Mouse (Mus musculus) forebrain, embryonic 12.5 days (tissue): ENCODE measurements around the gene H3f3a. TPM values are rescaled to one million over a fixed set of nuclear protein-coding genes. Genes with fewer than 3 reads are reported as not detected.

Source experiments
- ATAC-seq: fragments of 200-750 bp; cut with Nextera tagmentation; 2 replicates; pipeline ENCODE4 v1.8.0; 2017; ENCODE audit warnings: moderate TSS enrichment; ENCODE audit not compliant: low FRiP score
- H3K27ac ChIP-seq: fragments of 300-500 bp; sonication (generic); 2 replicates; pipeline ENCODE4 v1.5.1; 2016; ENCODE audit warnings: mild to moderate bottlenecking
- H3K27me3 ChIP-seq: fragments of 300-500 bp; sonication (generic); 2 replicates; pipeline ENCODE4 v1.6.1; 2016; ENCODE audit warnings: mild to moderate bottlenecking
- H3K36me3 ChIP-seq: fragments of 300-500 bp; sonication (generic); replicated peaks from 2 replicates; pipeline ENCODE4 v1.6.1; 2016; ENCODE audit warnings: mild to moderate bottlenecking
- H3K4me1 ChIP-seq: fragments of 300-500 bp; sonication (generic); 2 replicates; pipeline ENCODE4 v1.6.1; 2016
- H3K4me2 ChIP-seq: fragments of 300-500 bp; sonication (generic); 2 replicates; pipeline ENCODE4 v1.6.1; 2016; ENCODE audit warnings: mild to moderate bottlenecking, moderate library complexity
- H3K4me3 ChIP-seq: fragments of 300-500 bp; sonication (generic); replicated peaks from 2 replicates; pipeline ENCODE4 v1.5.1; 2016; ENCODE audit warnings: mild to moderate bottlenecking
- H3K9ac ChIP-seq: fragments of 300-500 bp; sonication (generic); 2 replicates; pipeline ENCODE4 v1.6.1; 2016; ENCODE audit warnings: mild to moderate bottlenecking
- H3K9me3 ChIP-seq: fragments of 300-500 bp; sonication (generic); 2 replicates; pipeline ENCODE4 v1.6.1; 2016
- WGBS: fragments of 180-500 bp; shearing (Covaris S2); methylation state at CpG from one replicate; pipeline ENCODE4 v1.1.7; 2016; 5-methylcytosine and 5-hydroxymethylcytosine counted together
- polyA plus RNA-seq: library from polyadenylated mRNA; unstranded; fragments of >200 nt; fragmentation: Nextera tagmentation; extraction: Ambion mirVana; gene quantifications from 2 replicates; pipeline ENCODE4 v1.2.1, GENCODE M21; 2016

Gene H3f3a
- 3,507 and 3,679 TPM in 2 replicates for polyA plus RNA-seq

- Histone ChIP-seq H3K27me3 (no peaks in the 10 kb centered on the region), H3K4me3 (peak within 1 kb of the TSS; percentile 91), H3K9me3 (no peaks in the 10 kb centered on the region), H3K36me3 (peaks cover 17% of the 10 kb centered on the region), H3K9ac (peak within 1 kb of the TSS; percentile 99), H3K4me1 (peaks cover 36% of the 10 kb centered on the region), H3K27ac (peak within 1 kb of the TSS; percentile 99), H3K4me2 (peak within 1 kb of the TSS; percentile 72)
- peak; percentile 82 for ATAC-seq
- WGBS = 2% methylated on average over 37 of the region's 69 CpGs
These were observed at the start of gene H3f3a for GRCm38 (mm10) chr1:180813885-180814740. Gene H3f3a, minus strand, starts transcription at chr1:180813943.

GRCm38 (mm10) chr1:180860030-180860429 lies 46.3 kb upstream of the H3f3a start:
- Histone ChIP-seq H3K4me1 (no peaks in the 10 kb centered on the region), H3K4me3 (no peak overlapping the region), H3K27me3 (no peaks in the 10 kb centered on the region), H3K4me2 (no peak overlapping the region), H3K27ac (no peak overlapping the region), H3K9ac (no peak overlapping the region), H3K9me3 (no peaks in the 10 kb centered on the region), H3K36me3 (peaks cover 90% of the 10 kb centered on the region)
- 90% methylated on average over 6 of the region's 6 CpGs for WGBS
- no peak for ATAC-seq

GRCm38 (mm10) chr1:180858763-180859162 lies 45.0 kb upstream of the H3f3a start:
- Histone ChIP-seq H3K9ac (no peak overlapping the region), H3K9me3 (no peaks in the 10 kb centered on the region), H3K4me2 (no peak overlapping the region), H3K36me3 (peaks cover 80% of the 10 kb centered on the region), H3K27ac (no peak overlapping the region), H3K4me3 (no peak overlapping the region), H3K4me1 (no peaks in the 10 kb centered on the region), H3K27me3 (no peaks in the 10 kb centered on the region)
- no peak for ATAC-seq

- Histone ChIP-seq H3K9me3 (no peaks in the 10 kb centered on the region), H3K4me3 (peak within 1 kb of the TSS; percentile 58), H3K27ac (peak within 1 kb of the TSS; percentile 98), H3K27me3 (no peaks in the 10 kb centered on the region), H3K36me3 (0 out of 2 replicates have a peak, but pooled peaks cover 4% of the 10 kb centered on the region), H3K4me1 (peaks cover 45% of the 10 kb centered on the region), H3K4me2 (peak within 1 kb of the TSS; percentile 78), H3K9ac (peak within 1 kb of the TSS; percentile 72)
- peak; percentile 99 for ATAC-seq
- WGBS = under 1% methylated on average over 77 of the region's 77 CpGs
These were observed 36.9 kb upstream of the H3f3a start, which contains the start of gene Sde2 for GRCm38 (mm10) chr1:180850316-180851270. Gene Sde2, plus strand, starts transcription at chr1:180851127.

GRCm38 (mm10) chr1:180849701-180850301 lies 36.1 kb upstream of the H3f3a start:
- ATAC-seq = no peak
- Histone ChIP-seq H3K4me3 (peak overlapping the region; percentile 58), H3K4me1 (peaks cover 45% of the 10 kb centered on the region), H3K4me2 (peak overlapping the region; percentile 78), H3K27ac (peak overlapping the region; percentile 98), H3K27me3 (no peaks in the 10 kb centered on the region), H3K36me3 (no peaks in the 10 kb centered on the region), H3K9me3 (no peaks in the 10 kb centered on the region), H3K9ac (peak overlapping the region; percentile 72)
- 35% methylated on average over 11 of the region's 11 CpGs for WGBS

- Histone ChIP-seq H3K4me1 (peaks cover 45% of the 10 kb centered on the region), H3K9ac (peak overlapping the region; percentile 50; the same call in 1 of the 2 replicates)
These were observed 34.9 kb upstream of the H3f3a start for GRCm38 (mm10) chr1:180848511-180849241.

GRCm38 (mm10) chr1:180848114-180848510 lies 34.4 kb upstream of the H3f3a start:
- no peaks in the 10 kb centered on the region for H3K36me3 ChIP-seq
- peak overlapping the region; percentile 56 for H3K4me2 ChIP-seq
- no peaks in the 10 kb centered on the region for H3K27me3 ChIP-seq
- H3K27ac ChIP-seq = peak overlapping the region; percentile 92
- no peaks in the 10 kb centered on the region for H3K9me3 ChIP-seq
- 1% methylated on average over 9 of the region's 9 CpGs for WGBS
- peak; percentile 51; the same call in 1 of the 2 replicates for ATAC-seq
- H3K9ac ChIP-seq = peak overlapping the region; percentile 50
- peaks cover 45% of the 10 kb centered on the region for H3K4me1 ChIP-seq
- peak overlapping the region; percentile 31 for H3K4me3 ChIP-seq

More at GRCm38 (mm10) chr1:180848511-180849241, 34.9 kb upstream of the H3f3a start:
- Histone ChIP-seq H3K4me2 (peak overlapping the region; percentile 56), H3K4me3 (peak overlapping the region; percentile 31), H3K27me3 (no peaks in the 10 kb centered on the region), H3K36me3 (no peaks in the 10 kb centered on the region), H3K27ac (peak overlapping the region; percentile 92), H3K9me3 (no peaks in the 10 kb centered on the region)
- ATAC-seq = no peak
- 15% methylated on average over 11 of the region's 11 CpGs for WGBS

- no peak overlapping the region for H3K4me2 ChIP-seq
- no peak for ATAC-seq
- WGBS = 85% methylated on average over 8 of the region's 8 CpGs
These were observed 28.0 kb upstream of the H3f3a start for GRCm38 (mm10) chr1:180841561-180842300.

GRCm38 (mm10) chr1:180839201-180839910 lies 25.6 kb upstream of the H3f3a start:
- H3K4me3 ChIP-seq = no peak overlapping the region
- no peaks in the 10 kb centered on the region for H3K27me3 ChIP-seq
- H3K4me1 ChIP-seq = no peaks in the 10 kb centered on the region
- no peaks in the 10 kb centered on the region for H3K36me3 ChIP-seq
- H3K9me3 ChIP-seq = no peaks in the 10 kb centered on the region
- ATAC-seq = no peak
- WGBS = 75% methylated on average over 8 of the region's 8 CpGs
- H3K27ac ChIP-seq = no peak overlapping the region
- no peak overlapping the region for H3K4me2 ChIP-seq
- H3K9ac ChIP-seq = no peak overlapping the region

More at GRCm38 (mm10) chr1:180841561-180842300, 28.0 kb upstream of the H3f3a start:
- H3K4me1 ChIP-seq = no peaks in the 10 kb centered on the region
- H3K9me3 ChIP-seq = no peaks in the 10 kb centered on the region
- H3K27me3 ChIP-seq = no peaks in the 10 kb centered on the region
- H3K27ac ChIP-seq = no peak overlapping the region
- no peaks in the 10 kb centered on the region for H3K36me3 ChIP-seq
- no peak overlapping the region for H3K4me3 ChIP-seq
- no peak overlapping the region for H3K9ac ChIP-seq

- ATAC-seq = no peak
- Histone ChIP-seq H3K9me3 (no peaks in the 10 kb centered on the region), H3K27ac (no peak overlapping the region), H3K36me3 (no peaks in the 10 kb centered on the region), H3K4me2 (no peak overlapping the region), H3K27me3 (no peaks in the 10 kb centered on the region), H3K9ac (no peak overlapping the region), H3K4me3 (no peak overlapping the region), H3K4me1 (no peaks in the 10 kb centered on the region)
- 77% methylated on average over 6 of the region's 6 CpGs for WGBS
These were observed 24.3 kb upstream of the H3f3a start for GRCm38 (mm10) chr1:180838014-180838413.
